Mouse (Mus musculus) cerebellum, postnatal 14 days (tissue): ENCODE measurements around the gene Fbln5.

Experiments used
- DNase-seq, 2 experiments: peaks; one replicate each; pipeline ENCODE4 v3.0.0; 2021; ENCODE audit warnings: mixed read lengths in 2 of 2

Fbln5 gene

DNA sequence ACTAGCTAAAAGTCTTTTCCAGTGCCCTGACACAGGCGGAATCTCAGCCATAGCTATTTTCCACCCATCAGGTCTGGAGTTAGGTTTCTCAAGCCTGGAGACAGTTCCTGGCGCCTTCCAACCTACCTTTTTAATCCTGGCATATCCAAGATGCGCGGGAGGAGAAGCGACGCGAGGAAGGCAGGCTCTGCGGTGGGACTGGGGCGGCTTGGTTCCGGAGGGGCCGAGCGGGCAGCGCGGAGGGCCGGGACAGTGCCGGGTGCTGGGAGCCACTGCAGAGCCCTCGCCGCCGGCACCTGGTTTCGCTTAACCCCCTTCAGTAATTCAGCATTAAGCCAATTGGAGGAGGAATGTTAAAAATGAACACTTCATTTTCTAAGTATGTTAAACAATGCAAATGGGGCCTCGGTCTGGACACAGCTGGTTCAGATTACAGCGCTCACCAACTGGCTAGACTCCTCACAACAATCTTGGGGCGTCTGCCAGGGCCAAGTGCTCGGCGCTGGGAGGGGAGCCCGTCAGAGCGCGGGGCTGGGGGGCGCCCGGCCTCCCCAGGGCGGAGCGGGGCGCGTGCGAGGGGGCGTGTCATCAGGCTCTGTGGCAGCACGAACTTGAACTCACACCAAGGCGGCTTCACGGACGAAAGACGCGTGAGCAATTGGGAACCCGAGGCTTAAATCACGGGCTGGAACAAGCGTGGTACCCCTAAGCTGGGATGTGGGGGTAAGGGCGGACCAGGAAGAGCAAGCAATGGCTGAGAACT lies at the start of gene Fbln5:
Fbln5 (minus strand) TSS at position 448 of the 763 bp plus-strand sequence.
- DNase-seq: peak; percentile 25 to 30

- DNase-seq: no peak
Measured at GRCm38 (mm10) chr12:101862286-101862964, 43.6 kb upstream of the Fbln5 start.

- DNase-seq: no peak
Measured at GRCm38 (mm10) chr12:101860256-101860655, 41.4 kb upstream of the Fbln5 start.

- no peak for DNase-seq
Measured at GRCm38 (mm10) chr12:101858011-101858410, 39.2 kb upstream of the Fbln5 start.

DNA sequence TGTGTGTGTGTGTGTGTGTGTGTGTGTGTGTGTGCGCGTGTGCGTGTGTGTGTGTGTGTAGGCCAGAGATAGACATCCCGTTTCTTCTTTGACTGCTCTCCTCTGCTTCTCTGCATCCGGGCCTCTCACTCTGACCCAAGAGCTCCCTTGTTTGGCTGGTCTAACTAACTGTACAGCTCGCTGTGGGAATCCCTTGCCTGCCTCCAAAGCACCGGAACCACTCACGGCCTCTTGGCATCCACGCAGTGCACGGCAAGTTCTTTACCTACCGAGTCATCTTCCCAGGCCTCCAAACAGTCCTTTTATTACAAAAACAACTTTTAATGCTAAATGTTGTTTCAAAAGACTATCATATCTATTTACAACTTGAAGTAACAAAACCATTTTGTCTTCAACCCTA lies 35.5 kb upstream of the Fbln5 start:
- DNase-seq: no peak

DNA sequence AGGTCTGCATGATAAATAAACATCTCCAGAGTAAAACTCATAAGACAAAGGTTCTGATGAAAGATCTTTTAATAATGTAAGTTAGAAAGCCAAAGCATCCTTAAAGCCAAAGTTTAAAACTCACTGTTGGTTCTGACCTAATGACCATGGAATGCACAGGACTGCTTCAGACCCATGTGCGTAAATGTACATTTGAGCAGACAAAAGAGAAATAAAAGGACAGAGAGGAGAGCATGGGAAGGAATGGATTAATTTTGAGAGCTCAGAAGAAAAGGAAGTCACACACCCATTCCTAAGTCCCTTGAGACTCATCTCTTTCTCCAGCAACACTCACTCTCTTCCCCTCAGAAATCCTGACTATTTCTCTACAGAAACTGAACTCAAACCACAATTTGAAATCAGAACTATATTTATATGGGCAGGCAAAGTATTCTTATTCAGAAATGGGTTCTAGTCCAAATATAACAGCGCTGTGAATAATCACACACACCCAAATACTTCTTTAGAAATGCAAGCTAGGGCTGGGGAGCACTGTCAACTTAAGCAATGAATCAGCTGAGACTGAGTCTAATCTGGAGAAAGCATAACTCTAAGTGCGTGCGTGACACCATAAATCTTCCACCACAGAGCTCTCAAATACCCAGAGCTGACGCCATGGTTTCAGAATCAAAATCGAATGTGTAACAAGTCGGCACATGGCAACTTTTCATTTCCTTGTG lies 33.1 kb upstream of the Fbln5 start:
- no peak for DNase-seq

DNA sequence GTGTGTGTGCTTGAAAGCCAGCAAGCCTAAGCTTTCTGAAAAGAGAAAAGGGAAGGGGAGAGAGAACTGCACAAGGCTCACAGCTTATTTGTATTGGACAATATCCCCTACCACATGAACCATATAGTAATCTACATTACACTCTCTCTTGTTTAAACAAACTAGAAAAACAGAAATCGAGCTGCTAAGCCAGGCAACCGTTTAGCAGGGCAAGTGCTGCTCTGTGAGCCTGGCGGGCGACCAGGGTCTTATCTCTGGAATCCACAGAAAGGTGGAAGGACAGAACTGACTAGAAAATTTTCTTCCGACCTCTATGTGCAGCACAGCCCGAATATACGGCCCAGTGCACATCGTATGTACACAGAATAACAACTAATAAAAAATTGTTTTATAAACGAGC lies 32.5 kb upstream of the Fbln5 start:
- DNase-seq: no peak

GRCm38 (mm10) chr12:101836546-101837274 lies 17.9 kb upstream of the Fbln5 start:
- DNase-seq: no peak

- DNase-seq: no peak
Measured at GRCm38 (mm10) chr12:101834715-101835114, 15.9 kb upstream of the Fbln5 start.

DNA sequence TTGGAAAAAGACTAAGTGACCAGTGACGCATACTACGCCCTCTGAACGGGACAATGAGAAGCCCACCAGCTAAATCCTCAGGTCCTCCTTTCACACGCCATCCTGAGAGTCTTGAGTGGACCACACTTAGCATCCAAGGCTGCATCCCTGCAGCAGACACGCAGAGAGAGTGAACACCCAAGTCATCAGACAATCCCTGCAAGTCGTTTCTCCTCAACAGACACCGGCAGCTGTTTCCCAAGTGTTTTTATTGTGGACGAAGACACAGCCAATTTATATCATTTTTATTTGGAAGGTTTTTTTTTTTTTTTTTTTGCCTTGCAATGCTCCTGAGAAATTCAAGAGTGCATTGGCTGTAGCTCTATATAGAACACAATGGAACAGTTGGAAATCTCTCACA lies 14.9 kb upstream of the Fbln5 start:
- no peak for DNase-seq

DNA sequence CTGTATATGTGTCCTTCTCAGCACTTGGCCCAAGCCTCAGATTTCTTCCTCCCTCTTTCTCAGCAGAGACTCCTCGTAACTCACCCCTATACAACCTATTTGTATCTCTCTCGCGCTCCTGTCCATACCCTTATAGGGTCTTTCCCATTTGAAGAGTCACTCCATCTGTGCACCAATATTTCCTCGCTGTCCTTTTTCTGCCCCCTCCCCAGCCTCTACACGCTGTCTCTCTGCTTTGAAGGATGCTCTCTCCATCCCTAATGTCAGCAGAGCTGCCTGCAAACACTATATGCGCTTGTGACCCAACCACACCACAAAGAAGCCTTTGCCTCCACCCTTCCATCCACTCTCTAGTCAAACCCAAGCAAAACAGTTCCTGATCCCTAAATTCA lies 14.3 kb upstream of the Fbln5 start:
- no peak for DNase-seq

DNA sequence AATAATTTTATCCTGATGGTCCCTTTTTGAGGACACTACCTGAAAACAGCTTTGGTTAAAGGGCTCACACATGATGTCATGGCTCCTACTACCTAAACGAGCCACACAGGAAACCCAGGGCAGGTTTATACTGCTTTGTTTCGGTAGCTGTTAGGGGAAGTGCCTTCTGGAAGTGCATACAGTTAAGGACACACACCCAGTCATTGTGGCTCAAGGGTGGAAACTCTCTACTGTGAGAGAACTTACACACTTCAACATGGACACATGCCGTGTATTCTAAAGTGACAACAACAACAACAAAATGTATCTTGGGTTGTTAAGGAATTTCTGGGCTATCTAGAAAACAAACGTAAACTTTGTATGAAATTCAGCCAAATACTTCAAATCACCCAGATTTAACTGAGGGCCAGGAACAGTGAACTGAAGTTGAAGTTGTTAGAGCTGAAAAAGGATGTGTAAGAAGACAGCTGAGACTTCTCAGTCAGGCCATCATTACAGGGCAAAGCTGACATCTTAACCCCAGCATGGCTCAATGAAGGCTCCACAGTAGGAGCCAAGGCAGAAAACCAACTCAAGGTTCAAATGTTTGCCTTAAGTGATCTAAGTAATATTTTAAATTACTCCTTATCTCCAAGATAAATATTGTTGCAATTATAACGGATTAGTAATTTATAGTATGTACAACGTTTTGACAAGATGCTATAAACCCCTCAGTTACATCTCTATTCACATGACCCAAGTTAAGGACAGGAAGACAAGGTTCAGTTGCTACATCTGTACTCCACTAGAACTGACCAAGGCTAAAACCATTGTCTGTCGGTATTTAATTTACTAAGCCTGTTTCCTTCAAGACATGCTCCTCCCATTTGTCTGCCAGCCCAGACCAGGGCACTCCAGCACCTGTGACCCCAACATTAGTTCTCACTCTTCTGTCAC lies 13.6 kb upstream of the Fbln5 start:
- no peak for DNase-seq

- DNase-seq: no peak
Measured at GRCm38 (mm10) chr12:101831221-101831620, 12.4 kb upstream of the Fbln5 start.

DNA sequence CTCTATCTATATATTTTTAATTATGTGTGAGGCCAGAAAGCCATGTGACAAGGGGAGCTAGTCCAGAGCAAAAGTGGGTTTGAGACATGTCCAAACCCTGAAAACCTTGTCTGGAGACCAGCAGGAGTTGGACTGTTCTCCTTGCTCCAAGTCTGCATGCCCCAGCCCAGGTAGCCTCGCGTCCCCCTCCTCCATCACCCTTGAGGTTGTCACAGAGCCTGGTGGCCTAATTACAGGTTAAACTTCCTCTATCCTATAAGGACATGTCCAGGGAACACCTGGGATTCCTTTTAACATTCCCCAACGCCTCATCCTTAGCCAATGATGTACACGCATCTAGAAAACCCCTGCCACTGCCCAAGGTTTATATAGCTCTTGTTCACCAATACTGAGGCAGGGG lies 4.3 kb upstream of the Fbln5 start:
- no peak for DNase-seq

- no peak for DNase-seq
Measured at GRCm38 (mm10) chr12:101821596-101821995, 2.7 kb upstream of the Fbln5 start.

DNA sequence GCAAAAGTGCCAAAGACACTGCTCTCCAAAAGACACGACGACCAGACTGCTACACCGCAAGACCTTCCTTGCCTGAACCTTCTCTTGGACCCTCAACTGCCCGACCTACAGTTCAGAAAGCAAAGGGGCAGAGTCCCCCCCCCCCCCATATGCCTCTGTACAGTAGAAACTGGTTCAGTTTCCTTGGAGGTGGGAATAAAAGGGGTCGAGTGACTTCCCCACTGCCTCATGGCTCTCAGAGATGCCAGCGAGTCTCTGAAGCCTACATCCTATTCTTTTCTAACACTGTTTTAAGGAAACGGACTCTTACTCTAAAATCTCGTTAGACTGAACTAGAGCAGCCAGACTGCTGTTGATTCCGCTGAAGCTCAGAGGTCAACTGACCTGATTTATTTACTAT lies 715 bp upstream of the Fbln5 start:
- no peak for DNase-seq

- no peak for DNase-seq
Measured at GRCm38 (mm10) chr12:101818246-101818607, 628 bp downstream of the Fbln5 start.

DNA sequence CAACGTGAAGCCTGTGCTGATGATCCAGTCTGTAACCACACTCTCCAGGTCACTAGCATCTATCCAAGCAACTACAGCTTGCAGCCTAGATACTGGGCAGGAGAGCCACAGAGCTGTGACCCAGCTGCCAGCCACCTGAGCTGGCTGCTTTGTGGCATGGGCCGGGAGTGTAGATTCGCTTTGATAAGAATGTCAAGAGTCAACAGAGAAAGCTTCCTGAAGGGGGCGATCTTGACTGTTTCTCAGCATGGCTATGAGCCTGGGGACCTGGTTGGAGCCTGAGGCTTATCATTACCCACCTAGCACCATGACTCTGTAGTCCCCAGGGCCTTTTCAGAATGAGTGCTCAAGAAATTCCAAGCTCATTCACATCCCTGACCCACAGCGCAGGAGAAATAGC lies 2.0 kb downstream of the Fbln5 start:
- DNase-seq: no peak

DNA sequence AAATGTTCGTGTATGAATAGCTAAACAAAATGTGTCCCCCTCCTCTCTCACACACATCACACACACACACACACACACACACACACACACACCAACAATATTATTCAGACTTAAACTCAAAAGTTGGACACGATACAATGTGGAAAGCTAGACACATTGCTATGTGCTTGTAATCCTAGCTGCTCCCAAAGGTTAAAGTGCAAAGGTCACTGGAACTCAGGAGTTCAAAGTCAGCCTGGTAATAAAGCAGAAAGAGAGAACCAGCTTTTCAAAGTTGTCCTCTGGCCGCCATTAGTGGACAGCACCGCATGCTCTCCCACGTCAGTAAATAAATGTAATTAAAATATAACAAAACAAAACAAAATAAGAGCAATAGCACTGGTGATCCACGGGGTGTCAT lies 3.1 kb downstream of the Fbln5 start:
- no peak for DNase-seq

GRCm38 (mm10) chr12:101814423-101814822 lies 4.4 kb downstream of the Fbln5 start:
- peak; percentile 38 to 70 for DNase-seq

DNA sequence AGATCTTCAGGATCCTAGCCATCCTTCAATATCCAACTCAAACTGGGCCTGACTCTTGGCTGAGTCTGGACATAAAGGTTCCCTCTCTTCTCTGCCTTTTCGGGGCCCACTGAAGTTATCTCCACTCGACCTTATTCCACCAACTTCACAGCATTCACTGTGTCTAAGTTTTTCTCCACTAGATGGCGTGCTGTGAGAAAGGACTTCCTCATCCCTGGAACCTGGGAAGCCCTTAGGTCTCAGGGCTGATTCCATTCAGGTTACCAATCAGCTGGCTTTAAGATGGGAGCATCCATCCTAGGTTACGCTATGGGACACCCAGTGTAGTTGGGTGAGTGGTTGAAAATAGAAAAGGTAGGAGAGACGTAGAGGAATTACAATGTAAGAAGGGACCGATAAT lies 7.7 kb downstream of the Fbln5 start:
- peak in 1 of 2 experiments; percentile 25 for DNase-seq

DNA sequence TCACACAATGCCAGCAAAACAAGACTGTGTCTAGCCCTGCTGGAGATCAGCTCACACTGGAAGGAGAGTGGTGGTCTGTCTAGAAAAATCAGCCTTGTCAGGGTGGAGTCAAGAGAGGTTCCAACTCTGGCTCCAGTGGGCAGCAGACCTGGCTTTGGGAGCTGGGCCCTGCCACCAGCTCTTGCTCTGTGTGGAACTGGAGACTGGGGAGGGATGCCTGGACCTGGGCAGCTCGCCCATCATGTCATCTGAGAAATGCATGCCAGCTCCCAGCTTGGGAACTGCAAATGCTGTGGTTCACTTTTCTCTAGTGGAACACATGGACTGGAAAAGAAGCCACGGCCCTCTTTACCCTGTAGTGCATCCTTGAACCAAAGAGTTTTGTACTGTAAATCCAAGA lies 8.3 kb downstream of the Fbln5 start:
- peak; percentile 77 to 88 for DNase-seq
